Comparison of ENCODE assay signal across 8 mouse cellular contexts in genomic region chr8:70522592-70523403, GRCm38 (mm10). TPM values are rescaled to one million over a fixed set of nuclear protein-coding genes. Genes with fewer than 3 reads are reported as not detected.
DNase-seq lines count a peak whose midpoint lies in the region; ATAC-seq and TF ChIP-seq lines count a peak whose summit lies in the region.

No protein-coding gene starts in this region.

- peaks cover 19% of the 10 kb centered on the region for H3K36me3 ChIP-seq in heart, embryonic 12.5 days
- peaks cover 5% of the 10 kb centered on the region; the same call in 1 of the 2 replicates for H3K36me3 ChIP-seq in kidney, postnatal 0 days (ENCODE audit: insufficient read depth, low read length)
- no peaks in the 10 kb centered on the region for H3K36me3 ChIP-seq in liver, embryonic 11.5 days (ENCODE audit: control insufficient read depth, insufficient read depth, low read length)
- H3K36me3 ChIP-seq in stomach, embryonic 14.5 days (ENCODE audit: control insufficient read depth, insufficient read depth, low read length): peaks cover 12% of the 10 kb centered on the region

- H3K4me2 ChIP-seq in heart, embryonic 12.5 days: peak overlapping the region; percentile 67
- H3K4me2 ChIP-seq in kidney, postnatal 0 days (ENCODE audit: low read length): peak overlapping the region; percentile 83
- peak overlapping the region; percentile 81 for H3K4me2 ChIP-seq in liver, embryonic 11.5 days
- peak overlapping the region; percentile 83 for H3K4me2 ChIP-seq in stomach, embryonic 14.5 days (replicated peaks; ENCODE audit: low read depth, low read length)

- peak; percentile 96 for DNase-seq in B cell, adult 2 months
- DNase-seq in brain, adult 2 months (ENCODE audit: low read depth, low spot score): peak; percentile 99
- peak; percentile 100 for DNase-seq in kidney, postnatal 0 days (ENCODE audit: low spot score)
- DNase-seq in liver, embryonic 11.5 days (ENCODE audit: low spot score): peak; percentile 91
- DNase-seq in naive thymus-derived CD4-positive, alpha-beta T cell, adult 2 months (ENCODE audit: low read depth): peak; percentile 99

- under 1% methylated on average over 51 of the region's 51 CpGs for WGBS in heart, embryonic 12.5 days
- WGBS in kidney, postnatal 0 days: under 1% methylated on average over 51 of the region's 51 CpGs
- under 1% methylated on average over 51 of the region's 51 CpGs for WGBS in liver, embryonic 11.5 days
- WGBS in stomach, embryonic 14.5 days: under 1% methylated on average over 51 of the region's 51 CpGs

- peaks cover 20% of the 10 kb centered on the region for H3K4me1 ChIP-seq in heart, embryonic 12.5 days (replicated peaks)
- no peaks in the 10 kb centered on the region; the same call in 1 of the 2 replicates for H3K4me1 ChIP-seq in kidney, postnatal 0 days (replicated peaks; ENCODE audit: insufficient read depth, low read length)
- H3K4me1 ChIP-seq in liver, embryonic 11.5 days (replicated peaks; ENCODE audit: control insufficient read depth, insufficient read depth, low read length): peaks cover 17% of the 10 kb centered on the region
- H3K4me1 ChIP-seq in stomach, embryonic 14.5 days (ENCODE audit: control insufficient read depth, insufficient read depth, low read length): peaks cover 11% of the 10 kb centered on the region; the same call in 1 of the 2 replicates

- H3K9me3 ChIP-seq in heart, embryonic 12.5 days (replicated peaks): no peaks in the 10 kb centered on the region
- H3K9me3 ChIP-seq in kidney, postnatal 0 days (replicated peaks; ENCODE audit: low read length): no peaks in the 10 kb centered on the region
- H3K9me3 ChIP-seq in liver, embryonic 11.5 days (ENCODE audit: control insufficient read depth, low read length): no peaks in the 10 kb centered on the region
- no peaks in the 10 kb centered on the region for H3K9me3 ChIP-seq in stomach, embryonic 14.5 days (ENCODE audit: control insufficient read depth, low read depth, low read length)

- TF ChIP-seq CTCF in kidney, postnatal 0 days (IDR thresholded peaks at IDR 0.05; ENCODE audit: low read depth): peak; percentile 81

- H3K27me3 ChIP-seq in heart, embryonic 12.5 days (replicated peaks): no peaks in the 10 kb centered on the region
- no peaks in the 10 kb centered on the region for H3K27me3 ChIP-seq in kidney, postnatal 0 days (ENCODE audit: insufficient read depth, low read length)
- H3K27me3 ChIP-seq in liver, embryonic 11.5 days (replicated peaks; ENCODE audit: control insufficient read depth, insufficient read depth, low read length): no peaks in the 10 kb centered on the region
- H3K27me3 ChIP-seq in stomach, embryonic 14.5 days (ENCODE audit: control insufficient read depth, insufficient read depth, low read length): no peaks in the 10 kb centered on the region

- H3K27ac ChIP-seq in heart, embryonic 12.5 days (ENCODE audit: poor library complexity, severe bottlenecking): peak overlapping the region; percentile 74
- peak overlapping the region; percentile 88 for H3K27ac ChIP-seq in kidney, postnatal 0 days
- peak overlapping the region; percentile 91 for H3K27ac ChIP-seq in liver, embryonic 11.5 days (ENCODE audit: low read depth, low read length)
- peak overlapping the region; percentile 90 for H3K27ac ChIP-seq in stomach, embryonic 14.5 days (ENCODE audit: low read length)

- peak overlapping the region; percentile 81 for H3K9ac ChIP-seq in heart, embryonic 12.5 days
- H3K9ac ChIP-seq in kidney, postnatal 0 days (ENCODE audit: low read depth, low read length): peak overlapping the region; percentile 75
- peak overlapping the region; percentile 88 for H3K9ac ChIP-seq in liver, embryonic 11.5 days (ENCODE audit: low read depth, low read length)
- peak overlapping the region; percentile 67 for H3K9ac ChIP-seq in stomach, embryonic 14.5 days (replicated peaks; ENCODE audit: low read depth, low read length)

- peak overlapping the region; percentile 65 for H3K4me3 ChIP-seq in heart, embryonic 12.5 days
- H3K4me3 ChIP-seq in kidney, postnatal 0 days (replicated peaks; ENCODE audit: low read depth, low read length): peak overlapping the region; percentile 83
- H3K4me3 ChIP-seq in liver, embryonic 11.5 days (ENCODE audit: low read depth, low read length): peak overlapping the region; percentile 82
- H3K4me3 ChIP-seq in stomach, embryonic 14.5 days (ENCODE audit: low read depth, low read length): peak overlapping the region; percentile 83

- ATAC-seq in erythroblast, adult 5-6 weeks (replicated peaks; ENCODE audit: low FRiP score, poor library complexity, severe bottlenecking): peak; percentile 84
- ATAC-seq in heart, embryonic 12.5 days (ENCODE audit: insufficient number of reproducible peaks, low FRiP score): peak; percentile 86
- ATAC-seq in kidney, postnatal 0 days (replicated peaks; ENCODE audit: low FRiP score, low read depth): peak; percentile 89
- peak; percentile 82 for ATAC-seq in liver, embryonic 11.5 days (replicated peaks; ENCODE audit: low FRiP score)
- peak; percentile 90 for ATAC-seq in stomach, embryonic 14.5 days (ENCODE audit: insufficient number of reproducible peaks, insufficient read depth, low FRiP score, low read depth)

RNA-seq across cellular contexts. Expression of gene Fkbp8, which starts 4.7 kb away (rescaled TPM):
- 27.1 and 47.4 TPM in 2 replicates for total RNA-seq in erythroblast, adult 5-6 weeks (2015; ENCODE audit: low replicate concordance)
- total RNA-seq in erythroblast, adult 5-6 weeks (2017; ENCODE audit: low replicate concordance): 53.5 and 56.9 TPM in 2 replicates
- 227 and 231 TPM in 2 replicates for polyA plus RNA-seq in heart, embryonic 12.5 days (2016; fragmentation: Nextera tagmentation; extraction: Ambion mirVana)
- polyA plus RNA-seq in kidney, postnatal 0 days (2015; fragmentation: Nextera tagmentation; extraction: Ambion mirVana): 249 and 255 TPM in 2 replicates
- 261 and 285 TPM in 2 replicates for polyA plus RNA-seq in liver, embryonic 11.5 days (2014; fragmentation: Nextera tagmentation; extraction: Ambion mirVana)
- polyA plus RNA-seq in stomach, embryonic 14.5 days (2014; fragmentation: Nextera tagmentation; extraction: Ambion mirVana): 258 and 281 TPM in 2 replicates

RNA-seq across cellular contexts. Expression of gene Kxd1, which starts 5.0 kb away (rescaled TPM):
- 21.7 and 45.3 TPM in 2 replicates for total RNA-seq in erythroblast, adult 5-6 weeks (2015; ENCODE audit: low replicate concordance)
- total RNA-seq in erythroblast, adult 5-6 weeks (2017; ENCODE audit: low replicate concordance): 10.9 and 18.1 TPM in 2 replicates
- 64.2 and 65.7 TPM in 2 replicates for polyA plus RNA-seq in heart, embryonic 12.5 days (2016; fragmentation: Nextera tagmentation; extraction: Ambion mirVana)
- polyA plus RNA-seq in kidney, postnatal 0 days (2015; fragmentation: Nextera tagmentation; extraction: Ambion mirVana): 81.3 and 81.8 TPM in 2 replicates
- 68.8 and 75.2 TPM in 2 replicates for polyA plus RNA-seq in liver, embryonic 11.5 days (2014; fragmentation: Nextera tagmentation; extraction: Ambion mirVana)
- polyA plus RNA-seq in stomach, embryonic 14.5 days (2014; fragmentation: Nextera tagmentation; extraction: Ambion mirVana): 58.9 and 72.3 TPM in 2 replicates

RNA-seq across cellular contexts. Expression of gene Uba52, which starts 12.2 kb away (rescaled TPM):
- 653 and 914 TPM in 2 replicates for total RNA-seq in erythroblast, adult 5-6 weeks (2015; ENCODE audit: low replicate concordance)
- 249 and 1,009 TPM in 2 replicates for total RNA-seq in erythroblast, adult 5-6 weeks (2017; ENCODE audit: low replicate concordance)
- 779 and 792 TPM in 2 replicates for polyA plus RNA-seq in heart, embryonic 12.5 days (2016; fragmentation: Nextera tagmentation; extraction: Ambion mirVana)
- polyA plus RNA-seq in kidney, postnatal 0 days (2015; fragmentation: Nextera tagmentation; extraction: Ambion mirVana): 1,111 and 1,265 TPM in 2 replicates
- 1,024 and 1,077 TPM in 2 replicates for polyA plus RNA-seq in liver, embryonic 11.5 days (2014; fragmentation: Nextera tagmentation; extraction: Ambion mirVana)
- polyA plus RNA-seq in stomach, embryonic 14.5 days (2014; fragmentation: Nextera tagmentation; extraction: Ambion mirVana): 1,056 and 1,119 TPM in 2 replicates

RNA-seq across cellular contexts. Expression of gene Rex1bd, which starts 16.2 kb away (rescaled TPM):
- 2.9 and 14.0 TPM in 2 replicates for total RNA-seq in erythroblast, adult 5-6 weeks (2015; ENCODE audit: low replicate concordance)
- total RNA-seq in erythroblast, adult 5-6 weeks (2017; ENCODE audit: low replicate concordance): 5.2 and 9.5 TPM in 2 replicates
- 115 TPM in 2 replicates for polyA plus RNA-seq in heart, embryonic 12.5 days (2016; fragmentation: Nextera tagmentation; extraction: Ambion mirVana)
- 140 TPM in 2 replicates for polyA plus RNA-seq in kidney, postnatal 0 days (2015; fragmentation: Nextera tagmentation; extraction: Ambion mirVana)
- polyA plus RNA-seq in liver, embryonic 11.5 days (2014; fragmentation: Nextera tagmentation; extraction: Ambion mirVana): 113 and 120 TPM in 2 replicates
- polyA plus RNA-seq in stomach, embryonic 14.5 days (2014; fragmentation: Nextera tagmentation; extraction: Ambion mirVana): 132 and 149 TPM in 2 replicates

RNA-seq across cellular contexts. Expression of gene Ell, which starts 16.5 kb away (rescaled TPM):
- 2.5 and 5.2 TPM in 2 replicates for total RNA-seq in erythroblast, adult 5-6 weeks (2015; ENCODE audit: low replicate concordance)
- total RNA-seq in erythroblast, adult 5-6 weeks (2017; ENCODE audit: low replicate concordance): 4.0 and 4.7 TPM in 2 replicates
- polyA plus RNA-seq in heart, embryonic 12.5 days (2016; fragmentation: Nextera tagmentation; extraction: Ambion mirVana): 13.5 and 14.7 TPM in 2 replicates
- polyA plus RNA-seq in kidney, postnatal 0 days (2015; fragmentation: Nextera tagmentation; extraction: Ambion mirVana): 14.9 and 17.1 TPM in 2 replicates
- polyA plus RNA-seq in liver, embryonic 11.5 days (2014; fragmentation: Nextera tagmentation; extraction: Ambion mirVana): 20.3 and 20.7 TPM in 2 replicates
- 17.1 and 17.9 TPM in 2 replicates for polyA plus RNA-seq in stomach, embryonic 14.5 days (2014; fragmentation: Nextera tagmentation; extraction: Ambion mirVana)

Comparison
In these comparisons a context has a peak if more than half of its experiments do, and no peak if none do; other contexts are left out.
1. Peak in every context shown above with its lines: DNase-seq, ATAC-seq, H3K4me3 ChIP-seq and H3K27ac ChIP-seq.